8 mouse cellular contexts compared by ENCODE assay signal in genomic region chr15:99088292-99088691, GRCm38 (mm10). TPM values are rescaled to one million over a fixed set of nuclear protein-coding genes. Genes with fewer than 3 reads are reported as not detected.
DNase-seq lines count a peak whose midpoint lies in the region; ATAC-seq and TF ChIP-seq lines count a peak whose summit lies in the region.

No protein-coding gene starts in this region.

- no peaks in the 10 kb centered on the region for H3K9me3 ChIP-seq in intestine, embryonic 16.5 days (ENCODE audit: control insufficient read depth, low read length)
- no peaks in the 10 kb centered on the region for H3K9me3 ChIP-seq in midbrain, postnatal 0 days (ENCODE audit: low read length)

- peaks cover 60% of the 10 kb centered on the region for H3K27me3 ChIP-seq in intestine, embryonic 16.5 days (replicated peaks; ENCODE audit: control insufficient read depth, insufficient read depth, low read length)
- peaks cover 4% of the 10 kb centered on the region; the same call in 1 of the 2 replicates for H3K27me3 ChIP-seq in liver, adult 2 months (ENCODE audit: control insufficient read depth, insufficient read depth, low read length)
- H3K27me3 ChIP-seq in midbrain, postnatal 0 days (ENCODE audit: insufficient read depth, low read length) = peaks cover 39% of the 10 kb centered on the region

- WGBS in intestine, embryonic 16.5 days = under 1% methylated on average over 27 of the region's 27 CpGs
- WGBS in liver, adult 2 months = 2% methylated on average over 27 of the region's 27 CpGs
- under 1% methylated on average over 27 of the region's 27 CpGs for WGBS in midbrain, postnatal 0 days

- peaks cover 23% of the 10 kb centered on the region for H3K4me1 ChIP-seq in intestine, embryonic 16.5 days (ENCODE audit: control insufficient read depth, insufficient read depth, low read length)
- peaks cover 14% of the 10 kb centered on the region for H3K4me1 ChIP-seq in liver, adult 2 months (ENCODE audit: control insufficient read depth, insufficient read depth, low read length)
- H3K4me1 ChIP-seq in midbrain, postnatal 0 days (ENCODE audit: insufficient read depth, low read length) = no peaks in the 10 kb centered on the region

- peak overlapping the region; percentile 39; the same call in 1 of the 2 replicates for H3K9ac ChIP-seq in intestine, embryonic 16.5 days (ENCODE audit: low read depth, low read length)
- H3K9ac ChIP-seq in liver, adult 2 months (ENCODE audit: low read depth, low read length) = peak overlapping the region; percentile 41; the same call in 1 of the 2 replicates
- H3K9ac ChIP-seq in midbrain, postnatal 0 days (replicated peaks; ENCODE audit: low read length, poor library complexity, severe bottlenecking) = peak overlapping the region; percentile 42

- H3K79me2 ChIP-seq in liver, adult 2 months (ENCODE audit: control insufficient read depth, insufficient read depth, low read length) = no peaks in the 10 kb centered on the region

- no peaks in the 10 kb centered on the region for H3K36me3 ChIP-seq in intestine, embryonic 16.5 days (ENCODE audit: control insufficient read depth, insufficient read depth, low read length)
- H3K36me3 ChIP-seq in liver, adult 2 months (ENCODE audit: control insufficient read depth, insufficient read depth, low read length) = no peaks in the 10 kb centered on the region
- no peaks in the 10 kb centered on the region for H3K36me3 ChIP-seq in midbrain, postnatal 0 days (ENCODE audit: insufficient read depth, low read length)

- ATAC-seq in intestine, embryonic 16.5 days = peak; percentile 48
- ATAC-seq in midbrain, postnatal 0 days (ENCODE audit: low FRiP score) = peak; percentile 69

- TF ChIP-seq POLR2A in liver, adult 2 months (IDR thresholded peaks at IDR 0.05; ENCODE audit: extremely low read depth, insufficient read depth, low read length) = no peak

- peak; percentile 83 for TF ChIP-seq CTCF in liver, adult 2 months (IDR thresholded peaks at IDR 0.05; ENCODE audit: low read depth, low read length)
- peak; percentile 82 for TF ChIP-seq CTCF in midbrain, postnatal 0 days (IDR thresholded peaks at IDR 0.05)

- peak overlapping the region; percentile 36 for H3K4me3 ChIP-seq in intestine, embryonic 16.5 days (ENCODE audit: low read length)
- H3K4me3 ChIP-seq in liver, adult 2 months (ENCODE audit: insufficient read depth, low read depth, low read length) = peak overlapping the region; percentile 38; the same call in 1 of the 2 replicates
- peak overlapping the region; percentile 28 for H3K4me3 ChIP-seq in midbrain, postnatal 0 days (ENCODE audit: low read depth, low read length)

- no peak overlapping the region for H3K27ac ChIP-seq in intestine, embryonic 16.5 days (ENCODE audit: low read length)
- no peak overlapping the region for H3K27ac ChIP-seq in liver, adult 2 months (replicated peaks; ENCODE audit: insufficient read depth, low read depth, low read length)
- H3K27ac ChIP-seq in midbrain, postnatal 0 days (ENCODE audit: low read depth, low read length) = 0 out of 2 replicates have a peak overlapping the region, but pooled peaks have one; percentile 38

- DNase-seq in left cerebral cortex, adult 18-20 months (ENCODE audit: low spot score in 2 of 2) = peak; percentile 41 to 54
- DNase-seq in left cerebral cortex, adult 11 months (ENCODE audit: low spot score) = no peak
- DNase-seq in embryo, embryonic 10.5 days (ENCODE audit: low spot score) = peak; percentile 87
- peak; percentile 97 for DNase-seq in heart, adult 11 months
- no peak for DNase-seq in liver, adult 2 months (ENCODE audit: extremely low read depth, low read depth, low spot score)
- DNase-seq in midbrain, postnatal 0 days (ENCODE audit: low spot score) = peak; percentile 77
- peak; percentile 46 to 72 for DNase-seq in spleen, postnatal 14 days (ENCODE audit: low spot score in 2 of 2)

- H3K4me2 ChIP-seq in intestine, embryonic 16.5 days (ENCODE audit: low read depth, low read length) = peak overlapping the region; percentile 49
- peak overlapping the region; percentile 48 for H3K4me2 ChIP-seq in midbrain, postnatal 0 days (ENCODE audit: low read depth, low read length, poor library complexity, severe bottlenecking)

RNA-seq across cellular contexts. Expression of gene C1ql4, which starts 0.7 kb away (rescaled TPM):
- not detected for total RNA-seq in left cerebral cortex, adult 18-20 months (2021)
- polyA plus RNA-seq in intestine, embryonic 16.5 days (2015; fragmentation: Nextera tagmentation; extraction: Ambion mirVana) = 0.09 and 0.17 TPM in 2 replicates
- not detected in 2 replicates for total RNA-seq in liver, adult 2 months (2014; rRNA removed)
- polyA plus RNA-seq in liver, adult 2 months (2012; rRNA removed) = 0.10 and 0.11 TPM in 2 replicates
- 17.7 and 21.1 TPM in 2 replicates for total RNA-seq in midbrain, postnatal 0 days (2014; rRNA removed)
- 8.5 and 9.2 TPM in 2 replicates for polyA plus RNA-seq in midbrain, postnatal 0 days (2015; fragmentation: Nextera tagmentation; extraction: Ambion mirVana)

RNA-seq across cellular contexts. Expression of gene Dnajc22, which starts 4.7 kb away (rescaled TPM):
- not detected for total RNA-seq in left cerebral cortex, adult 18-20 months (2021)
- 45.0 and 45.4 TPM in 2 replicates for polyA plus RNA-seq in intestine, embryonic 16.5 days (2015; fragmentation: Nextera tagmentation; extraction: Ambion mirVana)
- 146 and 151 TPM in 2 replicates for total RNA-seq in liver, adult 2 months (2014; rRNA removed)
- polyA plus RNA-seq in liver, adult 2 months (2012; rRNA removed) = 119 and 120 TPM in 2 replicates
- 0.61 and 0.88 TPM in 2 replicates for total RNA-seq in midbrain, postnatal 0 days (2014; rRNA removed)
- 1.3 and 1.6 TPM in 2 replicates for polyA plus RNA-seq in midbrain, postnatal 0 days (2015; fragmentation: Nextera tagmentation; extraction: Ambion mirVana)

RNA-seq across cellular contexts. Expression of gene Troap, which starts 13.9 kb away (rescaled TPM):
- total RNA-seq in left cerebral cortex, adult 18-20 months (2021) = not detected
- polyA plus RNA-seq in intestine, embryonic 16.5 days (2015; fragmentation: Nextera tagmentation; extraction: Ambion mirVana) = 20.2 and 25.4 TPM in 2 replicates
- total RNA-seq in liver, adult 2 months (2014; rRNA removed) = 0.34 TPM in 1 of 2 replicates, not detected in the other
- not detected in 2 replicates for polyA plus RNA-seq in liver, adult 2 months (2012; rRNA removed)
- total RNA-seq in midbrain, postnatal 0 days (2014; rRNA removed) = 1.6 and 4.1 TPM in 2 replicates
- polyA plus RNA-seq in midbrain, postnatal 0 days (2015; fragmentation: Nextera tagmentation; extraction: Ambion mirVana) = 1.4 and 2.1 TPM in 2 replicates

RNA-seq across cellular contexts. Expression of gene Prph, which starts 33.3 kb away (rescaled TPM):
- 1 to 10 TPM in 1 of 2 experiments, under 1 TPM in 1; 0.77 to 2.6 TPM for total RNA-seq in left cerebral cortex, adult 18-20 months (2021)
- polyA plus RNA-seq in intestine, embryonic 16.5 days (2015; fragmentation: Nextera tagmentation; extraction: Ambion mirVana) = 35.0 and 38.4 TPM in 2 replicates
- total RNA-seq in liver, adult 2 months (2014; rRNA removed) = 0.07 and 0.09 TPM in 2 replicates
- polyA plus RNA-seq in liver, adult 2 months (2012; rRNA removed) = 0.09 and 0.39 TPM in 2 replicates
- total RNA-seq in midbrain, postnatal 0 days (2014; rRNA removed) = 9.8 and 11.2 TPM in 2 replicates
- 8.0 and 9.1 TPM in 2 replicates for polyA plus RNA-seq in midbrain, postnatal 0 days (2015; fragmentation: Nextera tagmentation; extraction: Ambion mirVana)

RNA-seq across cellular contexts. Expression of gene Spats2, which starts 37.4 kb away (rescaled TPM):
- 10 to 100 TPM; 32.5 to 33.5 TPM for total RNA-seq in left cerebral cortex, adult 18-20 months (2021)
- 18.1 and 20.9 TPM in 2 replicates for polyA plus RNA-seq in intestine, embryonic 16.5 days (2015; fragmentation: Nextera tagmentation; extraction: Ambion mirVana)
- total RNA-seq in liver, adult 2 months (2014; rRNA removed) = 2.7 and 3.2 TPM in 2 replicates
- 2.5 and 2.9 TPM in 2 replicates for polyA plus RNA-seq in liver, adult 2 months (2012; rRNA removed)
- 27.8 and 31.8 TPM in 2 replicates for total RNA-seq in midbrain, postnatal 0 days (2014; rRNA removed)
- polyA plus RNA-seq in midbrain, postnatal 0 days (2015; fragmentation: Nextera tagmentation; extraction: Ambion mirVana) = 17.7 and 19.5 TPM in 2 replicates

Comparison
In these comparisons a context has a peak if more than half of its experiments do, and no peak if none do; other contexts are left out.
1. DNase-seq: peak in left cerebral cortex, adult 18-20 months (2 of 2), embryo, embryonic 10.5 days (single experiment), heart, adult 11 months (single experiment), midbrain, postnatal 0 days (single experiment) and spleen, postnatal 14 days (2 of 2); none in left cerebral cortex, adult 11 months (single experiment) and liver, adult 2 months (single experiment).
2. RNA of gene C1ql4, which starts 0.7 kb away (total RNA-seq): 17.7 to 21.1 TPM in midbrain, postnatal 0 days; not detected in left cerebral cortex, adult 18-20 months and not detected in liver, adult 2 months; every median in the first group is over 10 times any median in the second.
3. RNA of gene Dnajc22, which starts 4.7 kb away (total RNA-seq): 146 to 151 TPM in liver, adult 2 months; 0.61 to 0.88 TPM in midbrain, postnatal 0 days and not detected in left cerebral cortex, adult 18-20 months; every median in the first group is over 10 times any median in the second.
4. Peak in every context shown above with its lines, with median percentiles within 50 percentile points of each other: H3K4me3 ChIP-seq and H3K9ac ChIP-seq.